Mouse (Mus musculus): ENCODE measurements around the gene 4930467E23Rik.
A peak's percentile ranks its signal among the peaks of the same experiment; 100 is the strongest.
"Not testable (repeated sequence)": the region's sequence is repeated elsewhere in the genome, so short reads cannot be mapped to it uniquely, and the experiment has no call there.

The 4930467E23Rik gene

DNA sequence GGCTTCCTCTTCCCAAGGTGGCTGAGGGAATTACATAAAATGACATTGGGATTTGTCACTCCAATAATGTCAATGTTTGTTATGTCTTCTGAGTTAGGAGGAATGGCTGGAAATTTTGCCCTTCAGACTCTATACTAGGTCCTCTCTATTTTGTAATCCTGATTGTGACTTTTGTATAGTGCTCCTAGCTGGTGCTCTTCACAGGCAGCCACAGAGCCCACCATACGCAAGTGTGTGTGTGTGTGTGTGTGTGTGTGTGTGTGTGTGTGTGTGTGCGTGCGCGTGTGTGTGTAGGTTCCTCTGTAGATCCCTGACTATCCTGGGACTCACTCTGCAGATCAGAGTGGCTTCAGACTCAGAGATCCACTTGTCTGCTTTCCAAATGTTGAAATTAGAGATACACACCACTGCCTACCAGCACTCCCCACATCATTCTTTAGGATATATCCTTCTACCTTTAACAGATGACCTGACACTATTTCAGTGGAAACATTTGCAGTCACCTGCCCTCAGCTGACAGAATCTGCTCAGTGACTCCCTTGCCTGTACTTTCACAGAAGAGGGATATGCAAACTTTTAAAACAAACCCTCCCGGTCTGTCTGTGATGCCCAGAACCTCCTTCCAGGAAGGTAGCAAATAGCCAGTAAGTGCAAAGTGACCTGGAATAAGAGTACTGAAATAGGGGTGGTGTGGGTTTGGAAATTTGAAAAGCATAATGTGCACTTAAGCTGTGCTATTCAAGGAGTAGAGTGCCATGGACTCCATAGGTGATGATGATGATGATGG lies 52.1 kb downstream of the 4930467E23Rik start:
- DNase-seq, result not testable (repeated sequence)

DNA sequence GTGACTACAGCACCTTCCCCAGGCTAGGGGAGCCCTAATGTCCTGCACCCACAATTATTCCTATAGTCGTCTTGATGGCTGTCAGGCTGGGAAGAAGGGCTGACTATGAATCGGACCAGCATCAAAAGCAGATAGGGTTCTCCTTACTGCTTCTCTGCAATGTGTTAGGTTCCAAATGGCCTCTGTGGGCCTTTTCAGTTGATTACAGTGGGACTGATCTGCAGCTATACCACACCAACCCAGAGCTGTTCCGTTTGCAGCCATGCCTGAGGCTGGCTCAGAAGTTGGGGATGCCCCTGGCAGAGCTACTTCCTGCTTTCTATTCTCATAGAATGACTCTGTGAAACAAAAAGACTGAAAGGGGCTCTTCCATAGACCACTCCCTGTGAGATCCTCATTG lies 53.4 kb downstream of the 4930467E23Rik start:
- DNase-seq, result not testable (repeated sequence)

DNA sequence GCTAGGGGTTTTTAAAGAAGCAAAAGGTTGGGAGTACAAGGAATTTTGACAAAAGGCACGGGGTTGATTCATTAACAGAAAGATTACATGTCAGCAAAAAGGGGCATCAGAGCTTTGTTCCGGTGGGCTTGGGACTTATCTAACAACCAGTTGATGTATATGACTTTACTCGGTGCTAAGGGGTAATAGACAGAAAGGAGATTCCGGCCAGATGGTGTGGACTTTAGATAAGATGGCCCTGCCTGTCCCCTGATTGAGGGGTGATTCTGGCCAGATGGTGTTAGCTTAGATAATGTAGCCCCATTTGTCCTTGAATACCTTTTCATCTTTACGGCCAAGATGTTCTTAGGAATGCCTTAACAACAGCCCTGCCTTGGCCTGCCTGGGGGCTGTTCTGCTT lies 54.5 kb downstream of the 4930467E23Rik start:
- not testable (repeated sequence) for DNase-seq

DNA sequence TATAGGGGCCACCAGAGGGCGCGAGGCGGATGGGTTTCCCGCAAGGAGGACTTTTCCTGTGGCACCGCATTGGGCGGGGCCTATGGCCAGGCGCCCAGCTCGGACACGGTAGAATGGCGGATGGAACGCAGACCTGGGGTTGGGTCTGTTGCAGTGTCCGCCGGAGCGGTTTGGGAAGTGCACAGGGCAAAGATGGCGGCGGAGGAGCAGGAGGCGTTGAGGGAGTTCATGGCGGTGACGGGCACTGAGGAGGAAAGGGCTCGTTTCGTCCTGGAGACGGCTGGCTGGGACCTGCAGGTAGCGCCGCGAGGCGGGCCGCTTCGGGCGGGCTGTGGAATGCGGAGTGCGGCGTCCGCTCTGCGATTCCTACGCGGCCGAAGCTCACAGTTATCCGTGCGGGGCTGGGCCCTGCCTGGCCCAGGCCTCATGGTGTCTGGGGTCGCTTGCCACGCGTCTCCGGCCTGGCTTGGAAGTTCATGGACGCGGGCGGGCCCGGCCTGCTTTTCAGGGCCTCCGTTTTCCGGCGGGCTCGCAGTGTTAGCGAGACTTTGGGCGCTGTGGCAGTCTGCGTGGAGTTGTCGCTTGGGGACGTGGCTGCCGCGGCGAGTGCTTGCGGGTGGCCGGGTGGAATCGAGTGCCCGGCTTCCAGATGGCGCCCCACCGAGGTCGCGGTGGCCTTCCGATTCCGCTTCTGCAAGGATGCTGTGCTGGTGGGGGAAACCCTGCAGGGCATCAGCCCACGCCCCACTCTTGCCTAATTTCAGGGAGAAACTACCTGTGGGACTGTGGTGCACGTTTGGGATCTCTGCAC lies 55.4 kb downstream of the 4930467E23Rik start:
- peak; percentile 100 for DNase-seq

DNA sequence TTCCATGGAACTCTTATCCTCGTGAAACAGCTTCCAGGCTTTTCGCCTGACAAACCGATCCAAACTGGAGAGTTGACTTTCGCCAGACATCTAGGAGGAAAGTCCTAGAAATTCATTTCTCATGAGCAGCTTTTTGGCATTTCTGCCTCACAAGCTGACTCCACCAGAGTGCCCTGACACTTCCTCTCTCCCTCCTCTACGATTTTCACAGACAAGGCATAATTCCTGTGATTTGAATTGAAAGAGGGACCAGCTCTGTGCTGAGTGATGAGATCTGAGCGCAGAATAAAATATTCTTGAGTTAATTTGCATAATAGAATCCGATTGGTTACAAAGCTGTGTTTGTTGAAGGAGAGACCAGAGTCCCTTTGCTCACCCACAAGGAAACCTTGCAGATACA lies 63.3 kb downstream of the 4930467E23Rik start:
- not testable (repeated sequence) for DNase-seq
